Mouse (Mus musculus): ENCODE results near the gene Chst8. TPM values are rescaled to one million over a fixed set of nuclear protein-coding genes. Genes with fewer than 3 reads are reported as not detected.

Gene Chst8
- polyA plus RNA-seq, 1 experiment from 2014 or later, result 4.1 TPM

- Histone ChIP-seq H3K4me2 (replicated peaks; ENCODE audit: low read depth, low read length) (no peak overlapping the region), H3K36me3 (ENCODE audit: control insufficient read depth, insufficient read depth, low read length) (peaks cover 57% of the 10 kb centered on the region), H3K4me3 (ENCODE audit: low read depth, low read length) (no peak overlapping the region), H3K27me3 (ENCODE audit: control insufficient read depth, insufficient read depth, low read length) (no peaks in the 10 kb centered on the region), H3K27ac (ENCODE audit: low read length) (no peak overlapping the region), H3K9ac (replicated peaks; ENCODE audit: low read depth, low read length) (no peak overlapping the region), H3K9me3 (ENCODE audit: control insufficient read depth, low read depth, low read length) (no peaks in the 10 kb centered on the region), H3K4me1 (ENCODE audit: control insufficient read depth, insufficient read depth, low read length) (peaks cover 6% of the 10 kb centered on the region; the same call in 1 of the 2 replicates)
- 57% methylated on average over 9 of the region's 9 CpGs for WGBS
- ATAC-seq (ENCODE audit: insufficient number of reproducible peaks, insufficient read depth, low FRiP score, low read depth), result no peak
These were observed 165.5 kb downstream of the Chst8 start for GRCm38 (mm10) chr7:34647052-34647451.

- no peaks in the 10 kb centered on the region for H3K4me1 ChIP-seq (ENCODE audit: control insufficient read depth, insufficient read depth, low read length)
- peaks cover 63% of the 10 kb centered on the region for H3K36me3 ChIP-seq (ENCODE audit: control insufficient read depth, insufficient read depth, low read length)
- WGBS, result 87% methylated on average over 12 of the region's 12 CpGs
- no peak for ATAC-seq (ENCODE audit: insufficient number of reproducible peaks, insufficient read depth, low FRiP score, low read depth)
- H3K4me3 ChIP-seq (ENCODE audit: low read depth, low read length), result no peak overlapping the region
- H3K27ac ChIP-seq (ENCODE audit: low read length), result no peak overlapping the region
- H3K27me3 ChIP-seq (ENCODE audit: control insufficient read depth, insufficient read depth, low read length), result no peaks in the 10 kb centered on the region
- H3K9me3 ChIP-seq (ENCODE audit: control insufficient read depth, low read depth, low read length), result no peaks in the 10 kb centered on the region
- no peak overlapping the region for H3K9ac ChIP-seq (replicated peaks; ENCODE audit: low read depth, low read length)
- no peak overlapping the region for H3K4me2 ChIP-seq (replicated peaks; ENCODE audit: low read depth, low read length)
These were observed 166.2 kb downstream of the Chst8 start for GRCm38 (mm10) chr7:34646144-34646795.

- Histone ChIP-seq H3K9me3 (ENCODE audit: control insufficient read depth, low read depth, low read length) (no peaks in the 10 kb centered on the region), H3K4me3 (ENCODE audit: low read depth, low read length) (no peak overlapping the region), H3K27me3 (ENCODE audit: control insufficient read depth, insufficient read depth, low read length) (no peaks in the 10 kb centered on the region), H3K4me2 (replicated peaks; ENCODE audit: low read depth, low read length) (no peak overlapping the region), H3K9ac (replicated peaks; ENCODE audit: low read depth, low read length) (no peak overlapping the region), H3K4me1 (ENCODE audit: control insufficient read depth, insufficient read depth, low read length) (no peaks in the 10 kb centered on the region), H3K27ac (ENCODE audit: low read length) (no peak overlapping the region), H3K36me3 (ENCODE audit: control insufficient read depth, insufficient read depth, low read length) (peaks cover 69% of the 10 kb centered on the region)
- ATAC-seq (ENCODE audit: insufficient number of reproducible peaks, insufficient read depth, low FRiP score, low read depth), result no peak
- WGBS, result 94% methylated on average over 2 of the region's 2 CpGs
These were observed 166.9 kb downstream of the Chst8 start for GRCm38 (mm10) chr7:34645623-34646022.

- Histone ChIP-seq H3K9ac (replicated peaks; ENCODE audit: low read depth, low read length) (no peak overlapping the region), H3K4me3 (ENCODE audit: low read depth, low read length) (no peak overlapping the region), H3K4me1 (ENCODE audit: control insufficient read depth, insufficient read depth, low read length) (no peaks in the 10 kb centered on the region), H3K4me2 (replicated peaks; ENCODE audit: low read depth, low read length) (no peak overlapping the region), H3K27me3 (ENCODE audit: control insufficient read depth, insufficient read depth, low read length) (no peaks in the 10 kb centered on the region), H3K9me3 (ENCODE audit: control insufficient read depth, low read depth, low read length) (no peaks in the 10 kb centered on the region), H3K27ac (ENCODE audit: low read length) (no peak overlapping the region), H3K36me3 (ENCODE audit: control insufficient read depth, insufficient read depth, low read length) (peaks cover 65% of the 10 kb centered on the region)
- ATAC-seq (ENCODE audit: insufficient number of reproducible peaks, insufficient read depth, low FRiP score, low read depth), result no peak
- 88% methylated on average over 18 of the region's 18 CpGs for WGBS
These were observed 167.9 kb downstream of the Chst8 start for GRCm38 (mm10) chr7:34644591-34644990.

GRCm38 (mm10) chr7:34643329-34643728, 169.2 kb downstream of the Chst8 start:
- no peak for ATAC-seq (ENCODE audit: insufficient number of reproducible peaks, insufficient read depth, low FRiP score, low read depth)
- no peak overlapping the region for H3K4me2 ChIP-seq (replicated peaks; ENCODE audit: low read depth, low read length)
- no peak overlapping the region for H3K9ac ChIP-seq (replicated peaks; ENCODE audit: low read depth, low read length)
- no peak overlapping the region for H3K27ac ChIP-seq (ENCODE audit: low read length)
- no peaks in the 10 kb centered on the region for H3K4me1 ChIP-seq (ENCODE audit: control insufficient read depth, insufficient read depth, low read length)
- no peaks in the 10 kb centered on the region for H3K9me3 ChIP-seq (ENCODE audit: control insufficient read depth, low read depth, low read length)
- H3K27me3 ChIP-seq (ENCODE audit: control insufficient read depth, insufficient read depth, low read length), result no peaks in the 10 kb centered on the region
- peaks cover 64% of the 10 kb centered on the region for H3K36me3 ChIP-seq (ENCODE audit: control insufficient read depth, insufficient read depth, low read length)
- WGBS, result 68% methylated on average over 6 of the region's 6 CpGs
- no peak overlapping the region for H3K4me3 ChIP-seq (ENCODE audit: low read depth, low read length)

GRCm38 (mm10) chr7:34641968-34642367, 170.5 kb downstream of the Chst8 start:
- no peaks in the 10 kb centered on the region for H3K4me1 ChIP-seq (ENCODE audit: control insufficient read depth, insufficient read depth, low read length)
- H3K27me3 ChIP-seq (ENCODE audit: control insufficient read depth, insufficient read depth, low read length), result no peaks in the 10 kb centered on the region
- no peaks in the 10 kb centered on the region for H3K9me3 ChIP-seq (ENCODE audit: control insufficient read depth, low read depth, low read length)
- peaks cover 54% of the 10 kb centered on the region for H3K36me3 ChIP-seq (ENCODE audit: control insufficient read depth, insufficient read depth, low read length)
- WGBS, result 86% methylated on average over 13 of the region's 13 CpGs
- H3K4me2 ChIP-seq (replicated peaks; ENCODE audit: low read depth, low read length), result no peak overlapping the region
- no peak overlapping the region for H3K27ac ChIP-seq (ENCODE audit: low read length)
- H3K4me3 ChIP-seq (ENCODE audit: low read depth, low read length), result no peak overlapping the region
- H3K9ac ChIP-seq (replicated peaks; ENCODE audit: low read depth, low read length), result no peak overlapping the region
- no peak for ATAC-seq (ENCODE audit: insufficient number of reproducible peaks, insufficient read depth, low FRiP score, low read depth)

GRCm38 (mm10) chr7:34639798-34640197, 172.7 kb downstream of the Chst8 start:
- Histone ChIP-seq H3K27ac (ENCODE audit: low read length) (no peak overlapping the region), H3K4me1 (ENCODE audit: control insufficient read depth, insufficient read depth, low read length) (no peaks in the 10 kb centered on the region), H3K4me2 (replicated peaks; ENCODE audit: low read depth, low read length) (no peak overlapping the region), H3K9me3 (ENCODE audit: control insufficient read depth, low read depth, low read length) (no peaks in the 10 kb centered on the region), H3K9ac (replicated peaks; ENCODE audit: low read depth, low read length) (no peak overlapping the region), H3K4me3 (ENCODE audit: low read depth, low read length) (no peak overlapping the region), H3K36me3 (ENCODE audit: control insufficient read depth, insufficient read depth, low read length) (peaks cover 48% of the 10 kb centered on the region), H3K27me3 (ENCODE audit: control insufficient read depth, insufficient read depth, low read length) (no peaks in the 10 kb centered on the region)
- no peak for ATAC-seq (ENCODE audit: insufficient number of reproducible peaks, insufficient read depth, low FRiP score, low read depth)
- 78% methylated on average over 11 of the region's 11 CpGs for WGBS

GRCm38 (mm10) chr7:34636661-34637060, 175.8 kb downstream of the Chst8 start:
- Histone ChIP-seq H3K4me1 (ENCODE audit: control insufficient read depth, insufficient read depth, low read length) (no peaks in the 10 kb centered on the region), H3K27me3 (ENCODE audit: control insufficient read depth, insufficient read depth, low read length) (no peaks in the 10 kb centered on the region), H3K4me2 (replicated peaks; ENCODE audit: low read depth, low read length) (no peak overlapping the region), H3K27ac (ENCODE audit: low read length) (no peak overlapping the region), H3K9me3 (ENCODE audit: control insufficient read depth, low read depth, low read length) (no peaks in the 10 kb centered on the region), H3K4me3 (ENCODE audit: low read depth, low read length) (no peak overlapping the region), H3K9ac (replicated peaks; ENCODE audit: low read depth, low read length) (no peak overlapping the region), H3K36me3 (ENCODE audit: control insufficient read depth, insufficient read depth, low read length) (peaks cover 25% of the 10 kb centered on the region)
- WGBS, result 77% methylated on average over 4 of the region's 4 CpGs
- ATAC-seq (ENCODE audit: insufficient number of reproducible peaks, insufficient read depth, low FRiP score, low read depth), result no peak

Measured in stomach, embryonic 14.5 days (tissue).